Mouse (Mus musculus): Measurements from ENCODE around the gene Igdcc3. TPM values are rescaled to one million over a fixed set of nuclear protein-coding genes. Genes with fewer than 3 reads are reported as not detected.
A peak's percentile ranks its signal among the peaks of the same experiment; 100 is the strongest.

The Igdcc3 gene
- total and polyA plus RNA-seq, 3 experiments = 0.21 to 0.26 TPM; not detected in 1

DNA sequence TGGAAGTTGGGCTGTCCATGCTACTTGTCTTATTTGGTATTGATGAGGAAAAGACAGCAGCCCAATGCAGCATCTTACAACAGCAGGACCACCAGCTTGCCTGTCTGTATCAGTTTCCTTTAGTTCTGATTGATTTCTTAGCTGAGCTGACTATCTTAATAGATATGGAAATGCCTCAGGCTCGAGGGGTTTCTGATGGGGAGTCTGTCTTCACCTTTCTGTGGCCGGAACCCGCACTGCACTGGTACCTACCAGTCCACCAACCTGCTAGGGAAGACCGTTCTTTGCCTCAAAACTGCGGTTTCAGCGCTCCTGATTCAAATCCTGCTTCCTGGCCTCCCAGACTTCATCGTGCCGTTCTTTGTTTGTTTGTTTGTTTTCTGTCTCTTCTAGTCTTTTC lies 20.9 kb downstream of the Igdcc3 start:
- in situ Hi-C loops (cut with MboI; ENCODE audit: low pct_ligation_motif_present, low pct_unique_long_range_greater_than_20kb, low sequenced_read_pairs) (no loop called here), dilution Hi-C loops (cut with MboI; ENCODE audit: extremely low pct_ligation_motif_present, extremely low pct_unique_long_range_greater_than_20kb, low sequenced_read_pairs) (no loop called here)
- H3K4me3 ChIP-seq (replicated peaks in 1 of 3; ENCODE audit: low read depth in 2 of 3, low read length in 2 of 3, poor library complexity in 1 of 3) = no peak overlapping the region
- peaks cover 66% of the 10 kb centered on the region for H3K27me3 ChIP-seq (replicated peaks)
- H3K79me2 ChIP-seq (replicated peaks; ENCODE audit: control insufficient read depth, extremely low read depth, insufficient read depth, poor library complexity, severe bottlenecking) = no peaks in the 10 kb centered on the region
- H3K4me2 ChIP-seq (ENCODE audit: insufficient read depth, low read depth, poor library complexity, severe bottlenecking) = no peak overlapping the region
- H3K36me3 ChIP-seq (replicated peaks in 1 of 2; ENCODE audit: control insufficient read depth in 1 of 2, insufficient read depth in 1 of 2, low read length in 1 of 2) = no peaks in the 10 kb centered on the region
- DNase-seq (ENCODE audit: extremely low read depth) = no peak
- H3K9ac ChIP-seq (ENCODE audit: insufficient read depth, low read depth) = no peak overlapping the region
- TF ChIP-seq ZC3H11A (IDR thresholded peaks at IDR 0.05; ENCODE audit: low read depth, low read length) (no peak), NELFE (IDR thresholded peaks at IDR 0.05; ENCODE audit: low read depth, low read length) (no peak), USF2 (conservative IDR thresholded peaks at IDR 0.05; ENCODE audit: low read depth, low read length) (no peak), SMC3 (IDR thresholded peaks at IDR 0.05; ENCODE audit: low read depth, low read length) (no peak), EP300 (IDR thresholded peaks at IDR 0.05; ENCODE audit: low read length) (no peak), MAX (IDR thresholded peaks at IDR 0.05; ENCODE audit: low read length) (no peak), SIN3A (IDR thresholded peaks at IDR 0.05; ENCODE audit: low read length) (no peak), KAT2A (IDR thresholded peaks at IDR 0.05; ENCODE audit: insufficient replicate concordance, low read length) (no peak), POLR2AphosphoS2 (IDR thresholded peaks at IDR 0.05; ENCODE audit: low read depth, low read length) (no peak), GABPA (IDR thresholded peaks at IDR 0.05; ENCODE audit: insufficient replicate concordance, low read depth, low read length) (no peak)
- peaks cover 4% of the 10 kb centered on the region for H3K9me3 ChIP-seq (replicated peaks; ENCODE audit: low read length)
- peaks cover 0 to 5% of the 10 kb centered on the region in 2 experiments; a peak in 3 of 4 replicates for H3K4me1 ChIP-seq (ENCODE audit: control insufficient read depth in 1 of 2, insufficient read depth in 2 of 2)
- H3K27ac ChIP-seq (ENCODE audit: insufficient read depth, low read depth) = no peak overlapping the region

DNA sequence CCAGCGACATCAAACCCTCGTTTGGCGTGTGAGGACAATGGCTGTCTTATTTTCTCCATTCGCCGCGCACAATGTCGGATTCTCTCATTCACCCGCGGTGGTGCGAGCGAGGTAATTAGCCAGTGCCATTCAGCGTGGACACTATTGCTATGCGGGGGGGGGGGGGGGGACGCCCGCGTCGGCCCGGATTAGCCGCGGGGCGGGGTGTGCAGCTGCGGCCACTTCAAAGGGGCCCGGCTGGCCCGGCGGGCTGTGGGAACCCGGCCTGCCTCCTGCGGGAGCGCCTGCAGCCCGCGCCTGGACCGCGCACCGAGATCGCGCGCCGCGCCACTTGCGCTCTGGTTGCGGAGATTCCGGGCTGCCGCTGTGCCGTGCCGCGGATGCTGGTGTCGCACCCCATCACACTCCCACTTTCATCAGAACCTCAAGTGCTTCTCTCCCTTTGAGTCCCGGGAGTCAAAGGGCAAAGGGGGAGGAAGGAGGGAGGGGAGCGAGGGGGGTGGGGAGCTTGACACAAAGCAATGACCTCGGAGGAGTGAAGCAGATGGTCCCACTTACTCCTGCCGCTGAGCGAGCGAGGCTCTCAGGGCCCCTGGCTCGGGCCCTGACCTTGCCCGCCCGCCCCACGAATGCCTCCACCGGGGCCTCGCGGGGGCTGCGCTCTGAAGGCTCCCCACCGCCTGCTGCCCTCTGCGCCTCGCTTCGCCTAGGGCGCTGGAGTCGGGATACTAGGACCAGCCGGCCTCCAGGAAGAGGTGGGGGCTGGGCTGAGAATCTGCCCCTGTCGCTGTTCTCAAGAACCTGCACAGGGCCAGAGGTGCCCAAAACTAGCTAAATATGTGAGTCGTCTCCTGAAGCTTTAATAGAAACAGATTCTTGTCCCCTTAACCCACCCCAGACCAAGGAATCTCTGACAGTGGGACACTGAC lies 22.0 kb downstream of the Igdcc3 start:
- Histone ChIP-seq H3K4me2 (ENCODE audit: insufficient read depth, low read depth, poor library complexity, severe bottlenecking) (no peak overlapping the region), H3K27me3 (replicated peaks) (peaks cover 57% of the 10 kb centered on the region), H3K4me1 (ENCODE audit: control insufficient read depth in 1 of 2, insufficient read depth in 2 of 2) (no peaks in the 10 kb centered on the region; a peak in 1 of 4 replicates), H3K36me3 (replicated peaks in 1 of 2; ENCODE audit: control insufficient read depth in 1 of 2, insufficient read depth in 1 of 2, low read length in 1 of 2) (no peaks in the 10 kb centered on the region), H3K27ac (ENCODE audit: insufficient read depth, low read depth) (no peak overlapping the region), H3K9ac (ENCODE audit: insufficient read depth, low read depth) (no peak overlapping the region), H3K79me2 (replicated peaks; ENCODE audit: control insufficient read depth, extremely low read depth, insufficient read depth, poor library complexity, severe bottlenecking) (no peaks in the 10 kb centered on the region), H3K9me3 (replicated peaks; ENCODE audit: low read length) (peaks cover 4% of the 10 kb centered on the region), H3K4me3 (replicated peaks in 1 of 3; ENCODE audit: low read depth in 2 of 3, low read length in 2 of 3, poor library complexity in 1 of 3) (no peak overlapping the region)
- TF ChIP-seq TBP (conservative IDR thresholded peaks at IDR 0.05; ENCODE audit: low read depth, low read length) (no peak), E2F4 (IDR thresholded peaks at IDR 0.05; ENCODE audit: insufficient replicate concordance, low read depth, low read length) (no peak)
- DNase-seq (ENCODE audit: extremely low read depth) = no peak
- dilution Hi-C loops (cut with MboI; ENCODE audit: extremely low pct_ligation_motif_present, extremely low pct_unique_long_range_greater_than_20kb, low sequenced_read_pairs) = no loop called here
- in situ Hi-C loops (cut with MboI; ENCODE audit: low pct_ligation_motif_present, low pct_unique_long_range_greater_than_20kb, low sequenced_read_pairs) = no loop called here

DNA sequence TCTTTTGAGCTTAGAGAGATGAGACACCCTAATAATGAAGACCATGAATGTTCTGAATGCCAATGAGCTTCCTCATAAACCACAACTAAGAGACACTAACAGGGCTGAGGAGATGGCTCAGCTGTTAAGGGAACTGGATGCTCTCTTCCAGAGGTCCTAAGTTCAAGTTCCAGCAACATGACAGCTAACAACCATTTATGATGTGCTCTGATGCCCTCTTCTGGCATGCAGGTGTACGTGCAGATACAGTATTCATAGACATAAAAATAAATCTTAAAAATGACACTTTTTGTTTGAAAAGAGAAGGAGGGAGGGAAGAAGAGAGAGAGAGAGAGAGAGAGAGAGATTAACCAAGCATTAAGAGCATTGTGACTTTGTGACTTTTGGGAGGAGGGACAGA lies 23.9 kb downstream of the Igdcc3 start:
- Histone ChIP-seq H3K27ac (ENCODE audit: insufficient read depth, low read depth) (no peak overlapping the region), H3K9me3 (replicated peaks; ENCODE audit: low read length) (peaks cover 4% of the 10 kb centered on the region), H3K4me1 (ENCODE audit: control insufficient read depth in 1 of 2, insufficient read depth in 2 of 2) (no peaks in the 10 kb centered on the region), H3K27me3 (replicated peaks) (peaks cover 43% of the 10 kb centered on the region), H3K9ac (ENCODE audit: insufficient read depth, low read depth) (no peak overlapping the region), H3K4me2 (ENCODE audit: insufficient read depth, low read depth, poor library complexity, severe bottlenecking) (no peak overlapping the region), H3K36me3 (replicated peaks in 1 of 2; ENCODE audit: control insufficient read depth in 1 of 2, insufficient read depth in 1 of 2, low read length in 1 of 2) (no peaks in the 10 kb centered on the region), H3K79me2 (replicated peaks; ENCODE audit: control insufficient read depth, extremely low read depth, insufficient read depth, poor library complexity, severe bottlenecking) (no peaks in the 10 kb centered on the region), H3K4me3 (replicated peaks in 1 of 3; ENCODE audit: low read depth in 2 of 3, low read length in 2 of 3, poor library complexity in 1 of 3) (no peak overlapping the region)
- TF ChIP-seq MEF2A (IDR thresholded peaks at IDR 0.05; ENCODE audit: borderline replicate concordance, low read depth, low read length) = no peak
- TF ChIP-seq MAZ (IDR thresholded peaks at IDR 0.05; ENCODE audit: low read depth, low read length) = no peak
- no peak for TF ChIP-seq ETS1 (conservative IDR thresholded peaks at IDR 0.05; ENCODE audit: low read depth, low read length)
- TF ChIP-seq CTCF (conservative IDR thresholded peaks at IDR 0.05 in 1 of 2, IDR thresholded peaks at IDR 0.05 in 1 of 2; ENCODE audit: low read depth in 2 of 2, low read length in 2 of 2) = peak; percentile 32 to 81
- TF ChIP-seq MAX (IDR thresholded peaks at IDR 0.05; ENCODE audit: low read length) = no peak
- TF ChIP-seq CHD2 (IDR thresholded peaks at IDR 0.05; ENCODE audit: low read length) = no peak
- no peak for TF ChIP-seq GABPA (IDR thresholded peaks at IDR 0.05; ENCODE audit: insufficient replicate concordance, low read depth, low read length)
- no peak for TF ChIP-seq TBP (conservative IDR thresholded peaks at IDR 0.05; ENCODE audit: low read depth, low read length)
- TF ChIP-seq ZC3H11A (IDR thresholded peaks at IDR 0.05; ENCODE audit: low read depth, low read length) = peak; percentile 62
- no peak for TF ChIP-seq POLR2A (IDR thresholded peaks at IDR 0.05; ENCODE audit: low read depth, low read length)
- peak; percentile 72 for TF ChIP-seq RAD21 (IDR thresholded peaks at IDR 0.05; ENCODE audit: low read depth, low read length)
- peak; percentile 88 for TF ChIP-seq SMC3 (IDR thresholded peaks at IDR 0.05; ENCODE audit: low read depth, low read length)
- dilution Hi-C loops (cut with MboI; ENCODE audit: extremely low pct_ligation_motif_present, extremely low pct_unique_long_range_greater_than_20kb, low sequenced_read_pairs) (no loop called here), in situ Hi-C loops (cut with MboI; ENCODE audit: low pct_ligation_motif_present, low pct_unique_long_range_greater_than_20kb, low sequenced_read_pairs) (no loop called here)
- DNase-seq (ENCODE audit: extremely low read depth) = peak; percentile 44

Measured in CH12.LX (cell line).